Mouse (Mus musculus) liver, embryonic 14.5 days (tissue): ENCODE results near the gene Gabbr2. TPM values are rescaled to one million over a fixed set of nuclear protein-coding genes. Genes with fewer than 3 reads are reported as not detected.
"Not testable (repeated sequence)": the region's sequence is repeated elsewhere in the genome, so short reads cannot be mapped to it uniquely, and the experiment has no call there.

Experiments used
- ATAC-seq: fragments of 200-750 bp; cut with Nextera tagmentation; 2 replicates; pipeline ENCODE4 v1.8.0; 2017; ENCODE audit warnings: moderate number of reproducible peaks, mild to moderate bottlenecking, moderate library complexity; ENCODE audit not compliant: insufficient read depth
- DNase-seq, 3 experiments: peaks; one replicate each; pipeline ENCODE4 v3.0.0-alpha.2; 2012 to 2013; ENCODE audit warnings: low read depth in 3 of 3, low spot score in 3 of 3
- H3K27ac ChIP-seq: fragments of 300-500 bp; sonication (generic); 2 replicates; pipeline ENCODE4 v1.5.1; 2014; ENCODE audit warnings: moderate library complexity, mild to moderate bottlenecking, control low read depth, inconsistent platforms
- H3K27me3 ChIP-seq: fragments of 300-500 bp; sonication (generic); 2 replicates; pipeline ENCODE4 v1.6.1; 2014; ENCODE audit warnings: mild to moderate bottlenecking, low read length, moderate library complexity; ENCODE audit not compliant: control insufficient read depth, insufficient read depth
- H3K36me3 ChIP-seq: fragments of 300-500 bp; sonication (generic); replicated peaks from 2 replicates; pipeline ENCODE4 v1.6.1; 2014; ENCODE audit warnings: low read depth; ENCODE audit not compliant: control insufficient read depth, insufficient read depth
- H3K4me1 ChIP-seq, 2 experiments: fragments of 200-500 bp in 1 of 2; fragments of 300-500 bp in 1 of 2; sonication (generic) in 1 of 2; replicated peaks; 2 replicates each; pipeline ENCODE4 v1.6.1; 2012 to 2014; ENCODE audit warnings: antibody characterized with exemption in 1 of 2, inconsistent platforms in 1 of 2, low read length in 1 of 2; ENCODE audit not compliant: control insufficient read depth in 2 of 2, insufficient read depth in 2 of 2
- H3K4me2 ChIP-seq: fragments of 300-500 bp; sonication (generic); 2 replicates; pipeline ENCODE4 v1.6.1; 2014; ENCODE audit warnings: low read depth, mild to moderate bottlenecking, control low read depth, moderate library complexity
- H3K4me3 ChIP-seq, 2 experiments: fragments of 200-500 bp in 1 of 2; fragments of 300-500 bp in 1 of 2; sonication (generic) in 1 of 2; 2 replicates each; pipeline ENCODE4 v1.5.1; 2012 to 2014; ENCODE audit warnings: low read depth in 2 of 2, low read length in 2 of 2, mild to moderate bottlenecking in 2 of 2, control low read depth in 1 of 2, inconsistent platforms in 1 of 2, moderate library complexity in 1 of 2; ENCODE audit not compliant: insufficient read depth in 1 of 2
- H3K9ac ChIP-seq: fragments of 300-500 bp; sonication (generic); replicated peaks from 2 replicates; pipeline ENCODE4 v1.6.1; 2014; ENCODE audit warnings: mild to moderate bottlenecking, control low read depth, moderate library complexity
- H3K9me3 ChIP-seq: fragments of 300-500 bp; sonication (generic); 2 replicates; pipeline ENCODE4 v1.6.1; 2016; ENCODE audit warnings: low read length, mixed read lengths; ENCODE audit not compliant: control insufficient read depth
- CTCF ChIP-seq: IDR thresholded peaks from 2 replicates; pipeline ENCODE4 v1.5.1; 2016; ENCODE audit warnings: antibody characterized with exemption, low read depth, control low read depth
- EP300 ChIP-seq: IDR thresholded peaks from 2 replicates; pipeline ENCODE4 v1.6.1; 2016; ENCODE audit warnings: antibody characterized with exemption, low read depth
- WGBS: fragments of 180-500 bp; shearing (Covaris S2); extraction: QIAGEN DNeasy Blood & Tissue Kit; methylation state at CpG from one replicate; pipeline ENCODE4 v1.1.7; 2014; ENCODE audit not compliant: insufficient replicate concordance; 5-methylcytosine and 5-hydroxymethylcytosine counted together
- polyA plus RNA-seq, 2 experiments: library from polyadenylated mRNA; depleted of rRNA in 1 of 2; stranded (reverse) in 1 of 2; unstranded in 1 of 2; fragments of >200 nt; fragmentation: Nextera tagmentation in 1 of 2; extraction: Ambion mirVana in 1 of 2; gene quantifications; 2 replicates each; pipeline versions ENCODE4 v1.2.1 to v1.2.3; 2012 to 2014

The Gabbr2 gene
- polyA plus RNA-seq, 2 experiments, result 0.07 TPM; not detected in 1

DNA sequence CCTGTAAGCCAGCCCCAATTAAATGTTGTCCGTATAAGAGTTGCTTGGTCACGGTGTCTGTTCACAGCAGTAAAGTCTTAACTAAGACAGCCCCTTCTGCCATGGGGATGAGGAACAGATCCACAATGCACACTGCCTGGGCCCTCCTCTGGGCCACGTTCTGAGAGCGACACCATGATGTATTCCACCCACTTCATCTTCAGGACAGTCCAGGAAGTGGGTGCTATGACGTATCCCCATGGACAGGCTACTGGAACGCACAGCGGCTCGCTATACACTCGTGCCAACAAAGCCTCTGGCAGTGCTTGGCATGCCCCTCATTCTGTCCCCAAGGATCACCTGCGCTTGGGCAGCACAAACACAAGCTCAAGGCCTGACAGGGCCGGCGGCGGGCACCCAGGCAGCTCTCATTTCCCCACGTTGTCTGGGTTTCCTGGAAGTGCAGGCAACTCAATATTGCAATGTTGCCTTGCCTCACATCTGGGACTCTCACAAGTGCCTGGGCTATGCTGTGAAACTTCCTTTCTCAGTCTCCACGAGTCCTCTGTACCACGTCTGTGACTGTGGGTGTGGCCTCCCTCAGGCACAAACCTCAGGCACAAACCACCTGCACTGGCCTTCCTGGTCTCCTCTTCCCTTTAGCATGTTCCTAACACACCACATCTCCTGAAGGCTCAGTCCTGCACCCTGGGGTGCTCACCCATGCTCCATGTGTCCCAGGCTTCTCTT, 355.8 kb downstream of the Gabbr2 start:
- no peaks in the 10 kb centered on the region for H3K36me3 ChIP-seq
- H3K4me1 ChIP-seq, result peaks cover 0 to 12% of the 10 kb centered on the region in 2 experiments; a peak in 2 of 4 replicates
- no peak overlapping the region for H3K4me3 ChIP-seq
- H3K9me3 ChIP-seq, result no peaks in the 10 kb centered on the region
- H3K4me2 ChIP-seq, result no peak overlapping the region
- no peaks in the 10 kb centered on the region for H3K27me3 ChIP-seq
- H3K9ac ChIP-seq, result no peak overlapping the region
- H3K27ac ChIP-seq, result no peak overlapping the region
- ATAC-seq, result no peak
- no peak for TF ChIP-seq CTCF
- no peak for TF ChIP-seq EP300
- no peak for DNase-seq
- 65% methylated on average over 16 of the region's 16 CpGs for WGBS

DNA sequence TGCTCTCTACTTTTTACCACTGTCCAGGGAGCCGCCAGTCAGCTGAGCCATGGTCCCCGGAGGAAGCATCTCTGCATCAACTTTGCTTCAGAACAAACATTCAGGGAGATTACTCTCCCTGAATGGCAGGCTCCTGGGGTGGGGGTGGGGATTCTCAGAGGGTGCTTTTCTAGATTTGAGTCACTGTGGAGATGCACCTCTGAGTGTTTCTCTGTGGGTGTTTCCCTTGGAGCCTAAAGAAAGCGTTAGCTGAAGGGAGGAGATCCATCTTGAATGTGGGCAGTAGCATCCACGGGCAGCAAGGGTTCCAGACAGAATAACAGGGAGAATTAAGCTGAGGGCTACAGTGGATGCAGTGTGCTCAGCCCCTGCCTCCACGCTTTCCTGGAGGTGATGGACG, 356.8 kb downstream of the Gabbr2 start:
- DNase-seq (no peak), ATAC-seq (no peak)
- Histone ChIP-seq H3K27me3 (no peaks in the 10 kb centered on the region), H3K36me3 (no peaks in the 10 kb centered on the region), H3K4me2 (no peak overlapping the region), H3K27ac (no peak overlapping the region), H3K9me3 (no peaks in the 10 kb centered on the region), H3K4me1 (peaks cover 0 to 16% of the 10 kb centered on the region in 2 experiments; a peak in 2 of 4 replicates), H3K9ac (no peak overlapping the region), H3K4me3 (no peak overlapping the region)
- TF ChIP-seq CTCF (no peak), EP300 (no peak)
- WGBS, result 57% methylated on average over 6 of the region's 6 CpGs

DNA sequence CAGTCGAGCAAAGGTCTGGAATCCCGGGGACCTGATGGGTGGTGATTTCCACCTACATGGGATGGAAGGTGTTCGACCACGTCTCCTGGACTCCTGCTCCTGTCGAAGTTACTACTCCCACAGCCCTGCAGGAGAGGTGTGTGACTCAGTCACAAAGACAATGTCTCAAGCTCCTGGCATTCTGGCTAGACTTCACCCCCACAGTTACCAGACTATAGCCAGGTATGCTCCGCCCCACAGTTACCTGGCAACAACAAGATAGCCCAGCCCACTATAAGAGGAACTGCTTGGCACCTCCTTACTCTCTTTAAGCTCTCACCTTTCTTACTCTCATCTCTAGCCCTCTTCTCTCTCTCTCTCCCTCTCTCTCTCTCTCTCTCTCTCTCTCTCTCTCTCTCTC, 358.1 kb downstream of the Gabbr2 start:
- H3K27me3 ChIP-seq, H3K4me2 ChIP-seq, H3K9ac ChIP-seq, H3K4me3 ChIP-seq, ATAC-seq, H3K36me3 ChIP-seq, H3K9me3 ChIP-seq, H3K27ac ChIP-seq, DNase-seq: not testable (repeated sequence)
- H3K4me1 ChIP-seq, result peaks cover 0 to 18% of the 10 kb centered on the region in 2 experiments; a peak in 3 of 4 replicates
- WGBS, result 76% methylated on average over 6 of the region's 6 CpGs

DNA sequence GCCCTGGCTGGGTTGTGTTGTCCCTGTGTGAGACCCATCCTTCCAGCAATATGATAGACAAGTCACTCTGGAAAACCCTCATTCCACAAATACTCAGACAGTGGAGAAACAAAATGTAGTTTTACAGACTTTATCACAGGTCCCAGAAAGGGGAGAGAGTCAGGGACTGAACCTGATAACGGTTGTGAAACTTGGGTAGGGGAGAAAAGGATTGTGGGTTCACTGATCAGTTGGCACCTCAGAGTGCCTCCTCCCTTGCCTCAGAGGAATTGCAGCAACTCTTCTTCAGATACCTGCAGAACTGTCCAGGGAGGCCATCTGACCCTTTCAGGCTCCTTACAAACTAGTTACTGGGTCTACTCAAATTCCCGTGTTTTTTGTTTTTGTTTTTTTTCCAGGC, 359.2 kb downstream of the Gabbr2 start:
- peaks cover 0 to 20% of the 10 kb centered on the region in 2 experiments; a peak in 3 of 4 replicates for H3K4me1 ChIP-seq
- no peaks in the 10 kb centered on the region for H3K9me3 ChIP-seq
- TF ChIP-seq CTCF, result peak; percentile 13; the same call in 1 of the 2 replicates
- no peak for TF ChIP-seq EP300
- WGBS, result 29% methylated on average over 2 of the region's 2 CpGs
- ATAC-seq, result peak; percentile 70; the same call in 1 of the 2 replicates
- H3K27me3 ChIP-seq, result no peaks in the 10 kb centered on the region
- H3K36me3 ChIP-seq, result no peaks in the 10 kb centered on the region
- H3K9ac ChIP-seq, result 0 out of 2 replicates have a peak overlapping the region, but pooled peaks have one; percentile 18
- no peak overlapping the region for H3K4me2 ChIP-seq
- no peak overlapping the region for H3K4me3 ChIP-seq
- H3K27ac ChIP-seq, result no peak overlapping the region
- DNase-seq, result peak in 1 of 3 experiments; percentile 30

DNA sequence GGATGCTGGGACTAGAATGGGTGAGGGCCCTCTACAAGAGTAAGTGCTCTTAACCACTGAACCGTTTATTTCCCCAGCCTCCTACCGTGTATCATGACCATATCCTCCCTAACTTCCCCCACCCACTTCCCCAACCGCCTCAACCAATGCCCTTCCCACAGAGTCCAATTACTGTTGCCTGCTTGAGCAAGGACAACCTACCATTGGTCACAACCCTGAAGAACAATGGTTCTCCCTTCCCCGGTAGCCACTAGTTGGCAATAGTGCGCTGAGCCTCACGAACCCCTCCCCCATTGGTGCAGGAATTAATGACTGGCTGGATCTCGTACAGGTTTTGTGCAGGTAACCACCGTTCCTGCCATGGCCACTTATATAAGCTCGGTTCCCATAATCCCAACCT, 361.3 kb downstream of the Gabbr2 start:
- H3K4me3 ChIP-seq, result no peak overlapping the region
- no peaks in the 10 kb centered on the region for H3K36me3 ChIP-seq
- no peaks in the 10 kb centered on the region for H3K27me3 ChIP-seq
- ATAC-seq (no peak; the same call in 1 of the 2 replicates), DNase-seq (no peak)
- H3K4me2 ChIP-seq, result no peak overlapping the region
- no peak overlapping the region for H3K9ac ChIP-seq
- 21% methylated on average over 9 of the region's 9 CpGs for WGBS
- TF ChIP-seq EP300 (no peak), CTCF (peak; percentile 53)
- no peak overlapping the region for H3K27ac ChIP-seq
- H3K9me3 ChIP-seq, result no peaks in the 10 kb centered on the region
- peaks cover 0 to 17% of the 10 kb centered on the region in 2 experiments; a peak in 3 of 4 replicates for H3K4me1 ChIP-seq
